Mouse (Mus musculus) ES-E14 (cell line): ENCODE measurements around the gene Tent4a.

Source experiments
- CHD2 ChIP-seq: IDR thresholded peaks from 2 replicates; pipeline ENCODE4 v1.6.1; 2014; ENCODE audit warnings: mild to moderate bottlenecking, low read depth, low read length, inconsistent platforms
- HCFC1 ChIP-seq: IDR thresholded peaks from 2 replicates; pipeline ENCODE4 v1.6.1; 2012; ENCODE audit warnings: low read length, inconsistent platforms, borderline replicate concordance; ENCODE audit not compliant: insufficient read depth
- MAFK ChIP-seq: IDR thresholded peaks from 2 replicates; pipeline ENCODE4 v1.6.1; 2014; ENCODE audit warnings: mild to moderate bottlenecking, low read depth, low read length, inconsistent platforms; ENCODE audit not compliant: insufficient read depth
- ZC3H11A ChIP-seq: IDR thresholded peaks from 2 replicates; pipeline ENCODE4 v1.6.1; 2012; ENCODE audit warnings: low read depth, mild to moderate bottlenecking, inconsistent platforms, low read length, borderline replicate concordance
- ZNF384 ChIP-seq: IDR thresholded peaks from 2 replicates; pipeline ENCODE4 v1.6.1; 2012; ENCODE audit warnings: low read depth, low read length, inconsistent platforms

DNA sequence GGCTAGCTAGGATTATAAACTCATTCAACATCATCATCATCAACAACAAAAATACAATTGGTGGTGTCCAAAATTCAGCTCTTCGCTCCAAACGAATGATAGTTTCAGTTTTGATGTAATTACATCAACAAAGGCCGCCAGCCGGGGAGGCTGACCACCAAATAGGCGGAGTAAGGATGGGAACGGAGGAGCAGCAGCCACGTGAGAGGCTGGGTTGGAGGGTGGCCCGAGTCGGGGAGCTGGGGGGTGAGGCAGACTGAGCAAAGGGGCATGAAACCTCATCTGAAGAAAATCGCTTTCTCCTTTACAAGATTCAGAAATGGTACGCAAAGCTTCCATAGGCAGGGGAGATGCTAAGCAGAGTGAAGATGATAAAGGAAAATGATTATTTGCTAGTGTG, 42.3 kb upstream of the Tent4a start:
- TF ChIP-seq MAFK (no peak), CHD2 (no peak), HCFC1 (no peak), ZNF384 (no peak), ZC3H11A (no peak)
